Mouse (Mus musculus) right cerebral cortex, postnatal 25 days (tissue): ENCODE measurements around the gene Tpmt.

Source experiments
- DNase-seq: peaks from one replicate; pipeline ENCODE4 v3.0.0; 2022

Tpmt gene

GRCm38 (mm10) chr13:46975930-46976329 is 68.6 kb downstream of the Tpmt start:
- DNase-seq, result no peak

DNA sequence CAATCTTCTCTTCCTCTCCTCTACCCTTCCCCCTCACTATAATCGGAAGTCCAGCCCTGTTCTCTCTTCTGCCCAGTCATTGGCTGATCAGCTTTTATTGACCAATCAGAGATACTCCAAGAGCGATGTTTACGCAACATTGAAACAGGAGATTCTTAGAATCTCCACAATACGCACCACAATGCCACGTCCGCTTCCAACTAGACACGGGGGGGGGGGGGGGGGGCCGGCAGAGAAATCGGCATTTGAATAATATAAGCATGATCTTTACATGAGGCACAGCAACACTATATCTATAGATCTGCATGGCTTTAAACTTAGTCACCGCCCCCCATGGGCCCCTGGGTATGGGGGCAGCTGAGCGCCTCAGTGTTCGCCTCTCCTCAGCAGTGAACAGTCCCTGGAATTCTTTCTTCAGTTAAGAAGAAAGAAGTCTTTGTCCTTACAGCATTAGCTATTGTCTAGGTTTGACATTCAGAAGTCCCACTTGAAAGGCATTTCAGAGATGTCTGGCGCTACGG is 69.4 kb downstream of the Tpmt start:
- DNase-seq, result no peak
